Mouse (Mus musculus) forebrain, embryonic 14.5 days (tissue): ENCODE results near the gene Nrsn2. TPM values are rescaled to one million over a fixed set of nuclear protein-coding genes. Genes with fewer than 3 reads are reported as not detected.

ENCODE experiments used
- ATAC-seq: fragments of 200-750 bp; cut with Nextera tagmentation; 2 replicates; pipeline ENCODE4 v1.8.0; 2017; ENCODE audit warnings: mild to moderate bottlenecking, moderate library complexity
- DNase-seq: peaks from one replicate; pipeline ENCODE4 v3.0.0-alpha.2; 2015; ENCODE audit warnings: low spot score
- H3K27ac ChIP-seq: fragments of 300-500 bp; sonication (generic); 2 replicates; pipeline ENCODE4 v1.5.1; 2014; ENCODE audit warnings: low read depth, mild to moderate bottlenecking, control low read depth, low read length, moderate library complexity
- H3K27me3 ChIP-seq: fragments of 300-500 bp; sonication (generic); replicated peaks from 2 replicates; pipeline ENCODE4 v1.6.1; 2014; ENCODE audit warnings: low read length, control low read depth, mixed read lengths; ENCODE audit not compliant: control insufficient read depth, insufficient read depth
- H3K36me3 ChIP-seq: fragments of 300-500 bp; sonication (generic); 2 replicates; pipeline ENCODE4 v1.6.1; 2014; ENCODE audit warnings: low read length, control low read depth; ENCODE audit not compliant: control insufficient read depth, insufficient read depth
- H3K4me1 ChIP-seq: fragments of 300-500 bp; sonication (generic); 2 replicates; pipeline ENCODE4 v1.6.1; 2014; ENCODE audit warnings: antibody characterized with exemption, low read length, control low read depth; ENCODE audit not compliant: control insufficient read depth, insufficient read depth
- H3K4me2 ChIP-seq: fragments of 300-500 bp; sonication (generic); 2 replicates; pipeline ENCODE4 v1.6.1; 2014; ENCODE audit warnings: mild to moderate bottlenecking, control low read depth, low read length
- H3K4me3 ChIP-seq: fragments of 300-500 bp; sonication (generic); 2 replicates; pipeline ENCODE4 v1.5.1; 2014; ENCODE audit warnings: low read depth, low read length, control low read depth
- H3K9ac ChIP-seq: fragments of 300-500 bp; sonication (generic); 2 replicates; pipeline ENCODE4 v1.6.1; 2014; ENCODE audit warnings: mild to moderate bottlenecking, low read length, control low read depth, moderate library complexity
- H3K9me3 ChIP-seq: fragments of 300-500 bp; sonication (generic); replicated peaks from 2 replicates; pipeline ENCODE4 v1.6.1; 2016; ENCODE audit warnings: low read length, control low read depth, mixed read lengths; ENCODE audit not compliant: control insufficient read depth
- WGBS: fragments of 180-500 bp; shearing (Covaris S2); extraction: QIAGEN DNeasy Blood & Tissue Kit; methylation state at CpG from one replicate; pipeline ENCODE4 v1.1.7; 2014; 5-methylcytosine and 5-hydroxymethylcytosine counted together
- polyA plus RNA-seq: library from polyadenylated mRNA; unstranded; fragments of >200 nt; fragmentation: Nextera tagmentation; extraction: Ambion mirVana; gene quantifications from 2 replicates; pipeline ENCODE4 v1.2.1, GENCODE M21; 2014

Gene Nrsn2
- polyA plus RNA-seq, 1 experiment from 2014 or later: 18.9 TPM

DNA sequence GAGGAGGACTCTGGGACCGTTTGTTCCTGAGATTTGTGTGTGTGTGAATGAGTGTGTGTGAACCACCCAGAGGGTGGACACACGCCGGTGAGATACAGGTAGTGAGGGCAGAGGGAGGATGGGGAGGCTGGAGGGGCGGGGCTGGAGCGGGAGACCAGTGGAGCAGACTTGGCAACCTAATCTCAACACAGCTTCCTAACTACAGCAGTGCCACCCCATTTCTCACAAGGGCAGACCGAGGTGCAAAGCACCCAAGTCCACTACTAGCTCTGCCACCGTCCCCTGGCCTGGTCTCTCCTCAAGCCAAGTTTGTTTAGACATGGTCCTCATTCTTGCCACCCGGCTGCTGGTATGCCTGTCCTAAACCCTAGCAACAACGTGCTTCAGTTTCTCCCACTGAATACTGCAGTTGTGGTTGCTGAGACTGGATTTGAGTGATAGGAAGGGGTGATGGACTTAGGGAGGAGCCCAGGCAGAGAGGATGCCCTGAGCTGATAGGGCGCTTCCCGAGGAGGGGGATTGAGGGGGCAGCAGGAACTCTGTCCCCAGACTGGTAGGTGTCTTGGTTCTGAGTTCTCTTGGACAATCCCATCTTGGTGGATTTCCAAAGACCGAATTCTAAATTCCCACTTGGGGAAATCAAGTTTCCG is 19.0 kb upstream of the Nrsn2 start:
- Histone ChIP-seq H3K4me3 (peak overlapping the region; percentile 94), H3K9me3 (no peaks in the 10 kb centered on the region), H3K27me3 (no peaks in the 10 kb centered on the region), H3K9ac (peak overlapping the region; percentile 37), H3K4me2 (peak overlapping the region; percentile 56), H3K27ac (peak overlapping the region; percentile 100; the same call in 1 of the 2 replicates), H3K4me1 (peaks cover 19% of the 10 kb centered on the region), H3K36me3 (no peaks in the 10 kb centered on the region)
- 13% methylated on average over 13 of the region's 13 CpGs for WGBS
- no peak for ATAC-seq
- no peak for DNase-seq

DNA sequence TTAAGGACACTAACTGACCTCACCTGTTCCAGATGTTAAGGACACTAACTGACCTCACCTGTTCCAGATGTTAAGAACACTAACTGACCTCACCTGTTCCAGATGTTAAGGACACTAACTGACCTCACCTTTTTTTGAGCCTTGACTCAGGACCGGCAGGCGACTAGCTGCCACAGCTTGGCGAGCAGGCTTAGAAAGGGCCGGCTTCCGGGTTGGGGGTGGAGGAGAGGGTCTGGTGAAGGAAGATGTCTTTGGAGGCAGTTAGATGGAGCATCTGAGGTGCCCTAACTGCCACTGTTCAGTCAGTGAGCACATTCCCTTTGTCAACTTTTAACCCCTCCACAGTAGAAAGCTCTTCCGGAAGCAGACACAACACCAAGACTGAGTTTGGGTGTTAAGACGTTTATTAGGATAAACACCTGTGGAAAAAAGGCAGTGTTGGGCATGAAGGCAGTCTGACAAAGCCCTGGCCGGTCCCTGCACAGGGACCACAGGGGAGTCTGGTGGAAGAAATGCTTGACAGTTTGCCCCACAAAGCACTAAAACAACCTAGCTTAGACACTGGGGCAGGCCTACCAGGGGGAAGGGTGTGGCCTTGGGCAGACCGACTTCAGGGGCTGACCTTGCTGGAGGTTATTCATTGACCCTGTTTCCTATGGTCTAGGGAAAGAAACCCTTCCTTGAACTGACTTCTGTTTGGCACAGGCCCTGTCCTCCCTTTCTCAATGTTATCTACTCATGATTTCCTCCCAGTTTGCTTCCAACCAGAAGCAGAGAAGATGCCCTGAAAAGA is 17.0 kb upstream of the Nrsn2 start:
- Histone ChIP-seq H3K4me3 (no peak overlapping the region), H3K4me2 (peak overlapping the region; percentile 56), H3K27ac (no peak overlapping the region), H3K9me3 (no peaks in the 10 kb centered on the region), H3K9ac (no peak overlapping the region), H3K4me1 (peaks cover 19% of the 10 kb centered on the region), H3K36me3 (no peaks in the 10 kb centered on the region), H3K27me3 (no peaks in the 10 kb centered on the region)
- DNase-seq: no peak
- no peak for ATAC-seq
- 51% methylated on average over 9 of the region's 9 CpGs for WGBS

DNA sequence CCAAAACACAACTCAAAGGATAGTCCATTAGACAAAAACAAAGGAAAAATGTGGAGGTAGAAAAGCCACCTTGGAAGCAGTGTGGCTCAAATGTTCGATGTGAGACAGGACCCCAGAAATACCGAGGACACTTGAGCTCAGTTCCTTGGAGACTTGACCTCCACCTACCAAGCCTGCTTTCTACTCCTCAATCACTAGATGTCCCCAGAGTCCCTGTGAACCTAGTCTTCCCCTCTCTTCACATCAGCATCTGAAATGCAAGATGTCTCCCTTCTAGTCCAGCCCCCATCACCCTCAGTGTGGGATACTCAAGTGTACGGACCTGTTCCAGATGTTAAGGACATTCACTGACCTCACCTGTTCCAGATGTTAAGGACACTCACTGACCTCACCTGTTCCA is 16.3 kb upstream of the Nrsn2 start:
- H3K9me3 ChIP-seq: no peaks in the 10 kb centered on the region
- no peak overlapping the region for H3K27ac ChIP-seq
- ATAC-seq (no peak), DNase-seq (peak; percentile 88)
- no peaks in the 10 kb centered on the region for H3K36me3 ChIP-seq
- H3K4me2 ChIP-seq: no peak overlapping the region
- no peak overlapping the region for H3K4me3 ChIP-seq
- no peaks in the 10 kb centered on the region for H3K27me3 ChIP-seq
- peaks cover 19% of the 10 kb centered on the region for H3K4me1 ChIP-seq
- 10% methylated on average over 3 of the region's 3 CpGs for WGBS
- no peak overlapping the region for H3K9ac ChIP-seq

DNA sequence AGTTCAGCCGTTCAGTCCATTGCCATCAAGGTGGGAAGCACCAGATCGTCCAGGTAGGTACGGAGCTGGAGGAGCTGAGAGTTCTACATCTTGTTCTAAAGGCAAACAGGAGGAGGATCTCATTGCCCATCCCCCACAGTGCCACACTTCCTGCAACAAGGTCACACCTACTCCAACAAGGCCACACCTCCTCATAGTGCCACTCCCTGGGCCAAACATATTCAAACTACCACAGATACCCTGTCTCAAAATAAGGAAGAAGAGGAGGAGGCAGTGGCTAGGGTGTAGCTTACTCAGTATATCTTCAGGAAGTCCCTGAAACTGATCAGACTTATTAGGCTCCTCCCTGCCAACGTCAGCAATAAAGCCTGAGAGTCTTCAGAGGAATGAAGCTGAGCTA is 7.8 kb upstream of the Nrsn2 start:
- H3K4me3 ChIP-seq: no peak overlapping the region
- no peaks in the 10 kb centered on the region for H3K27me3 ChIP-seq
- H3K9ac ChIP-seq: no peak overlapping the region
- H3K4me1 ChIP-seq: no peaks in the 10 kb centered on the region
- WGBS: 84% methylated on average over 4 of the region's 4 CpGs
- H3K9me3 ChIP-seq: no peaks in the 10 kb centered on the region
- no peak overlapping the region for H3K27ac ChIP-seq
- H3K36me3 ChIP-seq: no peaks in the 10 kb centered on the region
- no peak for ATAC-seq
- no peak overlapping the region for H3K4me2 ChIP-seq
- no peak for DNase-seq

DNA sequence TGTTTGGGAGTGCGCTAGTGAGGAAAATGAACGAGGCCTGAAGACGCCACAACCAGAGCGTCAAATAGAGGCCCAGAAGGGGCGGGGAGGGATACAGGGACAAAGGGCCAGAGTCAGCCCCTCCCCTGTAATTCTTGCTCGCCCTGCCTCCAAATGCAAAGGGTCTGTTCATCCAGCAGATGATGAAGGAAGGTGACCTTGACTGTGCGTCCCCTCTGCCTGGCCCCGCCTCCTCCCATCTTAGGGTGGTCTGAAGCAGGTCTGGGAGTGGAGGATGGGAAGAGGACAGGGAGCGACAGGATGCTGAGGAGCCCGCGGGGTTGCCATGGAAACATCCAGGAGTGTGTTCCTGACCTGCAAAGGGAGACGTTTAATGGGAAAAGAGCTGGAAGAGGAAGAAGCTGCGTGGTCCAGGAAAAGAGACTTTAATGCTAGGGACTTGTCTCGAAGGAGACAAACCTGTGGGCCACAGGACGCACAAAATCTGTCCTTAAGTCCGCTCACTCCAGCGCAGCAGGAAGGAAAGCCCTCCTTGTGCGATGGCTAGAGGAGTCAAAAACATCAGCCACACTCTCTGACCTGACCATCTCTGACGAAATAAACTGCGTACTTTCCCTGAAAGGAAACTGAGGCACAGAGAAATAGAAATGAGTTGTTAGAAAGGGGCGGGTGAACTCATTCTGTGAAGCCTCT is 640 bp downstream of the Nrsn2 start:
- peak overlapping the region; percentile 56 for H3K9ac ChIP-seq
- H3K36me3 ChIP-seq: no peaks in the 10 kb centered on the region
- H3K4me3 ChIP-seq: peak overlapping the region; percentile 24
- H3K27ac ChIP-seq: peak overlapping the region; percentile 89
- ATAC-seq (peak; percentile 84), DNase-seq (peak; percentile 81)
- H3K9me3 ChIP-seq: no peaks in the 10 kb centered on the region
- H3K4me1 ChIP-seq: peaks cover 16% of the 10 kb centered on the region
- H3K4me2 ChIP-seq: peak overlapping the region; percentile 48
- no peaks in the 10 kb centered on the region for H3K27me3 ChIP-seq
- WGBS: 2% methylated on average over 21 of the region's 21 CpGs

DNA sequence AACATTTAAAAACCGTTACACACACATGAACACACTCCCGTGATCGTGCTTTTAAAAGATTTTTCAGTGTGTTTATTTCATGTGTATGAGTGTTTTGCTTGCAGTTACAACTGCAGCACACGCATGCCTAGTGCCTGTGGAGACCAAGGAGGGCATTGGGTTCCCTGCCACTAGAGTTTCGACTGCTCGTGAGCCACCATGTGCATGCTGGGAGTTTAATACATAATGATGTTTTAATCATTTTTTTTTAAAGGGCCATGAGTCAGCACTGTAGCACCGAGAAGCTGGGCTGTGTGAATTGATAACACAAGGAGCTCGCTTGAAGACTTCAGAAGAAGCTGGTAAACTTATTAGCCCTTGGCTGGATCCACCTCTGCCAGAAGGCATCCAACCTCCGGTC is 2.9 kb downstream of the Nrsn2 start:
- no peaks in the 10 kb centered on the region for H3K36me3 ChIP-seq
- H3K4me1 ChIP-seq: peaks cover 16% of the 10 kb centered on the region
- WGBS: 80% methylated on average over 9 of the region's 9 CpGs
- no peak overlapping the region for H3K4me3 ChIP-seq
- H3K9ac ChIP-seq: no peak overlapping the region
- DNase-seq: no peak
- H3K4me2 ChIP-seq: no peak overlapping the region
- no peaks in the 10 kb centered on the region for H3K27me3 ChIP-seq
- no peak for ATAC-seq
- no peak overlapping the region for H3K27ac ChIP-seq
- H3K9me3 ChIP-seq: no peaks in the 10 kb centered on the region

DNA sequence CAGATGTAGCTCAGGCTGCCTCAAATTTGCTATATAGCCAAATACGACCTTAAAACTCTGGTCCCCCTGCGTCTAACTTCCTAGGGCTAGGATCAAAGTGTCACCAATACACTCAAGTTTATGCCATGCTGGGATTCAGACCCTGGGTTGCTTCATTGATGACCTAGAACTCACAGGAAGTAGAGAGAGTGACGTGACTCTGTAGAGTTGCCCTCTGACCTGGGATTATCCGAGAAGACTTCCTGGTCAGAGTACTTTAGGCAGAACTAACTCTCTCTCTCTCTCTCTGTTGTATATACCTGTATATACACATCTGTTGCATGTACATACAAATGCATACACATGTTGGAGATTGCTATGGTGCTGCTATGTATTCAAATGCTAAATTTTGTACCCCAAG is 3.8 kb downstream of the Nrsn2 start:
- no peaks in the 10 kb centered on the region for H3K27me3 ChIP-seq
- ATAC-seq: no peak
- WGBS: 78% methylated on average over 4 of the region's 4 CpGs

DNA sequence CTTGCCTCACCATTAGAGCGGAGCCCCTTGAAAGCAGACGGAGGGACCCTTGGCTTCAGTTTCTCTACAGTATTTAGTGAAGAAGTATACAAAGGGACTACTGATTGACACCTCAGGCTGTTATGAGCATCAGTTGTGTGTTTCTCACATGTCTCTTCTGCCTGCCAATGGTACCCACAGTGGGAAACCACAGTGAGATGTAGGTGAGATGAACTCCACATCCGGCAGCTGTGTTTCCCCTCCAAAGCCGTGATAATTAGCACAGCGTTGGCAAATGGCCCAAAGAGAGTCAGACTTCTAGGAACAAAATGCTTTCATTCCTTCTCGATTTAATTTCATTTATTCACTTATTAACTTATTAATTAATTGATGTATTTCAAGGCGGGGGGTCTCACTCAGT is 4.3 kb downstream of the Nrsn2 start:
- peak; percentile 72 for DNase-seq
- no peak overlapping the region for H3K27ac ChIP-seq
- WGBS: 51% methylated on average over 7 of the region's 7 CpGs
- peaks cover 16% of the 10 kb centered on the region for H3K4me1 ChIP-seq
- no peak for ATAC-seq
- H3K27me3 ChIP-seq: no peaks in the 10 kb centered on the region
- no peak overlapping the region for H3K4me3 ChIP-seq
- H3K4me2 ChIP-seq: no peak overlapping the region
- no peaks in the 10 kb centered on the region for H3K36me3 ChIP-seq
- no peaks in the 10 kb centered on the region for H3K9me3 ChIP-seq
- H3K9ac ChIP-seq: no peak overlapping the region

More for the DNA sequence above, 3.8 kb downstream of the Nrsn2 start:
- Histone ChIP-seq H3K9ac (no peak overlapping the region), H3K4me3 (no peak overlapping the region), H3K4me2 (no peak overlapping the region), H3K9me3 (no peaks in the 10 kb centered on the region), H3K36me3 (no peaks in the 10 kb centered on the region), H3K27ac (no peak overlapping the region), H3K4me1 (peaks cover 16% of the 10 kb centered on the region)
- no peak for DNase-seq
